Mouse (Mus musculus): ENCODE data around the gene Iqcn. TPM values are rescaled to one million over a fixed set of nuclear protein-coding genes. Genes with fewer than 3 reads are reported as not detected.

Iqcn gene
- total and polyA plus RNA-seq, 3 experiments, result 0.06 TPM; not detected in 2

GRCm38 (mm10) chr8:70753151-70753550, 49.9 kb downstream of the Iqcn start:
- H3K79me2 ChIP-seq (replicated peaks; ENCODE audit: control insufficient read depth, insufficient read depth, low read length), result no peaks in the 10 kb centered on the region

GRCm38 (mm10) chr8:70754043-70754870, 51.0 kb downstream of the Iqcn start, which contains the start of gene Rab3a:
Rab3a (plus strand) TSS chr8:70754679.
- Histone ChIP-seq H3K79me2 (replicated peaks; ENCODE audit: control insufficient read depth, insufficient read depth, low read length) (no peaks in the 10 kb centered on the region), H3K36me3 (ENCODE audit: control insufficient read depth, insufficient read depth, low read length) (peaks cover 3% of the 10 kb centered on the region; the same call in 1 of the 2 replicates), H3K4me3 (peak within 1 kb of the TSS; percentile 64), H3K27ac (peak within 1 kb of the TSS; percentile 92), H3K4me1 (ENCODE audit: control insufficient read depth, insufficient read depth, low read length) (peaks cover 24% of the 10 kb centered on the region), H3K9ac (ENCODE audit: low read depth, low read length) (peak within 1 kb of the TSS; percentile 79), H3K27me3 (ENCODE audit: control insufficient read depth, insufficient read depth, low read length) (no peaks in the 10 kb centered on the region)
- intact Hi-C loops (cut with DNase I), result loop anchor here (5.0 kb wide), 1 partner anchor 52 kb away; the partner anchor contains the start of gene Iqcn
- 7% methylated on average over 37 of the region's 37 CpGs for WGBS
- DNase-seq, result peak; percentile 95 to 98
- peak; percentile 82; the same call in 1 of the 2 replicates for TF ChIP-seq EP300 (IDR thresholded peaks at IDR 0.05; ENCODE audit: insufficient read depth, low read depth, low read length)
- peak; percentile 87 for TF ChIP-seq POLR2A (IDR thresholded peaks at IDR 0.05; ENCODE audit: insufficient read depth, low read depth, low read length)
- TF ChIP-seq CTCF (IDR thresholded peaks at IDR 0.05), result 0 out of 2 replicates have a peak, but pooled peaks have one; percentile 5

More at GRCm38 (mm10) chr8:70753151-70753550, 49.9 kb downstream of the Iqcn start:
- peak overlapping the region; percentile 92 for H3K27ac ChIP-seq
- peak overlapping the region; percentile 68 for H3K9ac ChIP-seq (ENCODE audit: low read depth, low read length)
- peaks cover 3% of the 10 kb centered on the region; the same call in 1 of the 2 replicates for H3K36me3 ChIP-seq (ENCODE audit: control insufficient read depth, insufficient read depth, low read length)
- H3K4me1 ChIP-seq (ENCODE audit: control insufficient read depth, insufficient read depth, low read length), result peaks cover 21% of the 10 kb centered on the region
- WGBS, result 6% methylated on average over 21 of the region's 21 CpGs
- peak; percentile 91 for TF ChIP-seq POLR2A (IDR thresholded peaks at IDR 0.05; ENCODE audit: insufficient read depth, low read depth, low read length)
- peak; percentile 69; the same call in 1 of the 2 replicates for TF ChIP-seq EP300 (IDR thresholded peaks at IDR 0.05; ENCODE audit: insufficient read depth, low read depth, low read length)
- TF ChIP-seq CTCF (IDR thresholded peaks at IDR 0.05), result no peak
- DNase-seq, result peak; percentile 93 to 94
- intact Hi-C loops (cut with DNase I), result loop anchor here (5.0 kb wide), 1 partner anchor 51 kb away; the partner anchor contains the start of gene Iqcn
- H3K27me3 ChIP-seq (ENCODE audit: control insufficient read depth, insufficient read depth, low read length), result no peaks in the 10 kb centered on the region
- H3K4me3 ChIP-seq, result peak overlapping the region; percentile 37

- H3K4me1 ChIP-seq (ENCODE audit: control insufficient read depth, insufficient read depth, low read length), result peaks cover 29% of the 10 kb centered on the region
- TF ChIP-seq POLR2A (IDR thresholded peaks at IDR 0.05; ENCODE audit: insufficient read depth, low read depth, low read length) (0 out of 2 replicates have a peak, but pooled peaks have one; percentile 5), EP300 (IDR thresholded peaks at IDR 0.05; ENCODE audit: insufficient read depth, low read depth, low read length) (no peak)
- H3K27ac ChIP-seq, result peak overlapping the region; percentile 81
- DNase-seq, result peak in 1 of 2 experiments; percentile 66
- H3K79me2 ChIP-seq (replicated peaks; ENCODE audit: control insufficient read depth, insufficient read depth, low read length), result no peaks in the 10 kb centered on the region
- H3K36me3 ChIP-seq (ENCODE audit: control insufficient read depth, insufficient read depth, low read length), result peaks cover 3% of the 10 kb centered on the region; the same call in 1 of the 2 replicates
- WGBS, result 8% methylated on average over 50 of the region's 50 CpGs
- peak overlapping the region; percentile 79 for H3K9ac ChIP-seq (ENCODE audit: low read depth, low read length)
- intact Hi-C loops (cut with DNase I), result loop anchor here (5.0 kb wide), 1 partner anchor 53 kb away; the partner anchor contains the start of gene Iqcn
- H3K4me3 ChIP-seq, result peak overlapping the region; percentile 64
- no peaks in the 10 kb centered on the region for H3K27me3 ChIP-seq (ENCODE audit: control insufficient read depth, insufficient read depth, low read length)
These were observed 51.8 kb downstream of the Iqcn start for GRCm38 (mm10) chr8:70754871-70755660.

GRCm38 (mm10) chr8:70755661-70756475, 52.6 kb downstream of the Iqcn start:
- Histone ChIP-seq H3K4me1 (ENCODE audit: control insufficient read depth, insufficient read depth, low read length) (peaks cover 29% of the 10 kb centered on the region), H3K27me3 (ENCODE audit: control insufficient read depth, insufficient read depth, low read length) (no peaks in the 10 kb centered on the region), H3K36me3 (ENCODE audit: control insufficient read depth, insufficient read depth, low read length) (peaks cover 3% of the 10 kb centered on the region; the same call in 1 of the 2 replicates), H3K79me2 (replicated peaks; ENCODE audit: control insufficient read depth, insufficient read depth, low read length) (no peaks in the 10 kb centered on the region), H3K27ac (no peak overlapping the region), H3K9ac (ENCODE audit: low read depth, low read length) (peak overlapping the region; percentile 2; the same call in 1 of the 2 replicates), H3K4me3 (no peak overlapping the region; the same call in 1 of the 2 replicates)
- intact Hi-C loops (cut with DNase I), result no loop called here
- peak in 1 of 2 experiments; percentile 30 for DNase-seq
- 74% methylated on average over 24 of the region's 24 CpGs for WGBS
- TF ChIP-seq POLR2A (IDR thresholded peaks at IDR 0.05; ENCODE audit: insufficient read depth, low read depth, low read length) (no peak), CTCF (IDR thresholded peaks at IDR 0.05) (no peak), EP300 (IDR thresholded peaks at IDR 0.05; ENCODE audit: insufficient read depth, low read depth, low read length) (no peak)
